Mouse (Mus musculus) hindbrain, embryonic 15.5 days (tissue): ENCODE measurements around the gene Olfr105-ps. TPM values are rescaled to one million over a fixed set of nuclear protein-coding genes. Genes with fewer than 3 reads are reported as not detected.

ENCODE experiments used
- ATAC-seq: fragments of 200-750 bp; cut with Nextera tagmentation; 2 replicates; pipeline ENCODE4 v1.8.0; 2017; ENCODE audit warnings: low read depth, moderate number of reproducible peaks, moderate TSS enrichment; ENCODE audit not compliant: low FRiP score
- H3K27ac ChIP-seq: fragments of 300-500 bp; sonication (generic); replicated peaks from 2 replicates; pipeline ENCODE4 v1.5.1; 2015; ENCODE audit warnings: mild to moderate bottlenecking, inconsistent platforms
- H3K27me3 ChIP-seq: fragments of 300-500 bp; sonication (generic); 2 replicates; pipeline ENCODE4 v1.6.1; 2015; ENCODE audit warnings: control low read depth, inconsistent platforms
- H3K36me3 ChIP-seq: fragments of 300-500 bp; sonication (generic); 2 replicates; pipeline ENCODE4 v1.6.1; 2015; ENCODE audit warnings: control low read depth, inconsistent platforms
- H3K4me1 ChIP-seq: fragments of 300-500 bp; sonication (generic); replicated peaks from 2 replicates; pipeline ENCODE4 v1.6.1; 2015; ENCODE audit warnings: control low read depth, inconsistent platforms
- H3K4me2 ChIP-seq: fragments of 300-500 bp; sonication (generic); 2 replicates; pipeline ENCODE4 v1.6.1; 2015; ENCODE audit warnings: moderate library complexity, mild to moderate bottlenecking, inconsistent platforms
- H3K4me3 ChIP-seq: fragments of 300-500 bp; sonication (generic); 2 replicates; pipeline ENCODE4 v1.5.1; 2015; ENCODE audit warnings: mild to moderate bottlenecking, inconsistent platforms
- H3K9ac ChIP-seq: fragments of 300-500 bp; sonication (generic); 2 replicates; pipeline ENCODE4 v1.6.1; 2015; ENCODE audit warnings: inconsistent platforms
- H3K9me3 ChIP-seq: fragments of 300-500 bp; sonication (generic); 2 replicates; pipeline ENCODE4 v1.6.1; 2016; ENCODE audit warnings: control low read depth, inconsistent platforms
- WGBS: fragments of 180-500 bp; shearing (Covaris S2); methylation state at CpG from one replicate; pipeline ENCODE4 v1.1.7; 2015; 5-methylcytosine and 5-hydroxymethylcytosine counted together
- polyA plus RNA-seq: library from polyadenylated mRNA; unstranded; fragments of >200 nt; fragmentation: Nextera tagmentation; extraction: Ambion mirVana; gene quantifications from 2 replicates; pipeline ENCODE4 v1.2.1, GENCODE M21; 2015

Olfr105-ps gene
- polyA plus RNA-seq = not detected in 2 replicates

GRCm38 (mm10) chr17:37378733-37379132 is at the start of gene Olfr105-ps:
Gene Olfr105-ps, plus strand, starts transcription at chr17:37379033.
- H3K4me3 ChIP-seq = no peak within 1 kb of the TSS
- no peaks in the 10 kb centered on the region for H3K4me1 ChIP-seq
- no peak within 1 kb of the TSS for H3K4me2 ChIP-seq
- ATAC-seq = no peak
- no peak within 1 kb of the TSS for H3K9ac ChIP-seq
- H3K36me3 ChIP-seq = no peaks in the 10 kb centered on the region
- H3K27ac ChIP-seq = no peak within 1 kb of the TSS
- H3K27me3 ChIP-seq = no peaks in the 10 kb centered on the region
- H3K9me3 ChIP-seq = no peaks in the 10 kb centered on the region

GRCm38 (mm10) chr17:37339598-37339997 is 39.2 kb upstream of the Olfr105-ps start, which contains the start of gene Olfr103:
Gene Olfr103, minus strand, starts transcription at chr17:37339698.
- WGBS = 95% methylated on average over 2 of the region's 2 CpGs
- H3K27ac ChIP-seq = no peak within 1 kb of the TSS
- H3K9ac ChIP-seq = no peak within 1 kb of the TSS
- no peaks in the 10 kb centered on the region for H3K36me3 ChIP-seq
- H3K4me3 ChIP-seq = no peak within 1 kb of the TSS
- H3K9me3 ChIP-seq = no peaks in the 10 kb centered on the region
- no peaks in the 10 kb centered on the region for H3K27me3 ChIP-seq
- no peak within 1 kb of the TSS for H3K4me2 ChIP-seq
- no peaks in the 10 kb centered on the region for H3K4me1 ChIP-seq
- no peak for ATAC-seq

GRCm38 (mm10) chr17:37359282-37359681 is 19.6 kb upstream of the Olfr105-ps start, which contains the start of gene Olfr104-ps:
Gene Olfr104-ps, plus strand, starts transcription at chr17:37359582.
- Histone ChIP-seq H3K36me3 (no peaks in the 10 kb centered on the region), H3K4me3 (no peak within 1 kb of the TSS), H3K4me2 (no peak within 1 kb of the TSS), H3K27ac (no peak within 1 kb of the TSS), H3K9ac (no peak within 1 kb of the TSS), H3K9me3 (no peaks in the 10 kb centered on the region), H3K4me1 (no peaks in the 10 kb centered on the region), H3K27me3 (no peaks in the 10 kb centered on the region)
- no peak for ATAC-seq

- no peak within 1 kb of the TSS for H3K27ac ChIP-seq
- WGBS = 73% methylated on average over 1 of the region's 1 CpGs
- H3K4me3 ChIP-seq = no peak within 1 kb of the TSS
- H3K4me2 ChIP-seq = no peak within 1 kb of the TSS
- no peaks in the 10 kb centered on the region for H3K36me3 ChIP-seq
- no peaks in the 10 kb centered on the region for H3K4me1 ChIP-seq
- no peaks in the 10 kb centered on the region for H3K9me3 ChIP-seq
- H3K27me3 ChIP-seq = no peaks in the 10 kb centered on the region
- ATAC-seq = no peak
- H3K9ac ChIP-seq = no peak within 1 kb of the TSS
Measured at GRCm38 (mm10) chr17:37390093-37390492, 11.3 kb downstream of the Olfr105-ps start, which contains the start of gene Olfr106-ps. Gene Olfr106-ps, plus strand, starts transcription at chr17:37390393.

- no peaks in the 10 kb centered on the region for H3K27me3 ChIP-seq
- no peak within 1 kb of the TSS for H3K9ac ChIP-seq
- no peaks in the 10 kb centered on the region for H3K36me3 ChIP-seq
- H3K27ac ChIP-seq = no peak within 1 kb of the TSS
- WGBS = 87% methylated on average over 3 of the region's 3 CpGs
- H3K4me1 ChIP-seq = no peaks in the 10 kb centered on the region
- no peak within 1 kb of the TSS for H3K4me2 ChIP-seq
- ATAC-seq = no peak
- H3K9me3 ChIP-seq = no peaks in the 10 kb centered on the region
- no peak within 1 kb of the TSS for H3K4me3 ChIP-seq
Measured at GRCm38 (mm10) chr17:37398926-37399325, 20.1 kb downstream of the Olfr105-ps start, which contains the start of gene Olfr107. Gene Olfr107, plus strand, starts transcription at chr17:37399226.

GRCm38 (mm10) chr17:37413380-37413779 is 34.5 kb downstream of the Olfr105-ps start:
- Histone ChIP-seq H3K27me3 (no peaks in the 10 kb centered on the region), H3K27ac (no peak overlapping the region), H3K4me1 (no peaks in the 10 kb centered on the region), H3K4me2 (no peak overlapping the region), H3K9me3 (no peaks in the 10 kb centered on the region), H3K36me3 (no peaks in the 10 kb centered on the region), H3K9ac (no peak overlapping the region), H3K4me3 (no peak overlapping the region)
- ATAC-seq = no peak

Other genes starting within 250 kb of the Olfr105-ps start
- not detected in 2 replicates for gene Olfr93, start 217.5 kb upstream of the Olfr105-ps start, polyA plus RNA-seq
- 0.17 TPM in 1 of 2 replicates, not detected in the other for gene Ubd, start 185.1 kb upstream of the Olfr105-ps start, polyA plus RNA-seq
- not detected in 2 replicates for gene Olfr94, start 178.0 kb upstream of the Olfr105-ps start, polyA plus RNA-seq
- 0.05 TPM in 1 of 2 replicates, not detected in the other for gene Olfr95, start 165.9 kb upstream of the Olfr105-ps start, polyA plus RNA-seq
- gene Olfr96, start 158.9 kb upstream of the Olfr105-ps start, polyA plus RNA-seq = not detected in 2 replicates
- not detected in 2 replicates for gene Olfr97, start 141.7 kb upstream of the Olfr105-ps start, polyA plus RNA-seq
- gene Olfr98, start 115.3 kb upstream of the Olfr105-ps start, polyA plus RNA-seq = not detected in 2 replicates
- gene H2-M3, start 108.8 kb upstream of the Olfr105-ps start, polyA plus RNA-seq = 0.87 and 1.5 TPM in 2 replicates
- gene Olfr99, start 95.6 kb upstream of the Olfr105-ps start, polyA plus RNA-seq = not detected in 2 replicates
- not detected in 2 replicates for gene Olfr101, start 74.7 kb upstream of the Olfr105-ps start, polyA plus RNA-seq
- not detected in 2 replicates for gene Olfr102, start 62.0 kb upstream of the Olfr105-ps start, polyA plus RNA-seq
- gene Olfr103, start 39.3 kb upstream of the Olfr105-ps start, polyA plus RNA-seq = not detected in 2 replicates
- gene Olfr104-ps, start 19.5 kb upstream of the Olfr105-ps start, polyA plus RNA-seq = not detected in 2 replicates
- not detected in 2 replicates for gene Olfr106-ps, start 11.4 kb downstream of the Olfr105-ps start, polyA plus RNA-seq
- not detected in 2 replicates for gene Olfr107, start 20.2 kb downstream of the Olfr105-ps start, polyA plus RNA-seq
- not detected in 2 replicates for gene Olfr108, start 66.4 kb downstream of the Olfr105-ps start, polyA plus RNA-seq
- gene Olfr109, start 79.9 kb downstream of the Olfr105-ps start, polyA plus RNA-seq = not detected in 2 replicates
- gene H2-M2, start 104.5 kb downstream of the Olfr105-ps start, polyA plus RNA-seq = not detected in 2 replicates
- not detected in 2 replicates for gene Olfr110, start 113.4 kb downstream of the Olfr105-ps start, polyA plus RNA-seq
- gene Olfr111, start 129.0 kb downstream of the Olfr105-ps start, polyA plus RNA-seq = not detected in 2 replicates
- gene Olfr112, start 190.4 kb downstream of the Olfr105-ps start, polyA plus RNA-seq = not detected in 2 replicates
- not detected in 2 replicates for gene Olfr113, start 198.6 kb downstream of the Olfr105-ps start, polyA plus RNA-seq
- not detected in 2 replicates for gene Olfr114, start 213.7 kb downstream of the Olfr105-ps start, polyA plus RNA-seq
- not detected in 2 replicates for gene Olfr115, start 248.1 kb downstream of the Olfr105-ps start, polyA plus RNA-seq
- not detected in 2 replicates for gene Olfr116, start 248.2 kb downstream of the Olfr105-ps start, polyA plus RNA-seq